Mouse (Mus musculus): Measurements from ENCODE around the gene Traf7. TPM values are rescaled to one million over a fixed set of nuclear protein-coding genes. Genes with fewer than 3 reads are reported as not detected.

Traf7 gene
- polyA plus RNA-seq, 1 experiment from 2014 or later, result 94.9 TPM

DNA sequence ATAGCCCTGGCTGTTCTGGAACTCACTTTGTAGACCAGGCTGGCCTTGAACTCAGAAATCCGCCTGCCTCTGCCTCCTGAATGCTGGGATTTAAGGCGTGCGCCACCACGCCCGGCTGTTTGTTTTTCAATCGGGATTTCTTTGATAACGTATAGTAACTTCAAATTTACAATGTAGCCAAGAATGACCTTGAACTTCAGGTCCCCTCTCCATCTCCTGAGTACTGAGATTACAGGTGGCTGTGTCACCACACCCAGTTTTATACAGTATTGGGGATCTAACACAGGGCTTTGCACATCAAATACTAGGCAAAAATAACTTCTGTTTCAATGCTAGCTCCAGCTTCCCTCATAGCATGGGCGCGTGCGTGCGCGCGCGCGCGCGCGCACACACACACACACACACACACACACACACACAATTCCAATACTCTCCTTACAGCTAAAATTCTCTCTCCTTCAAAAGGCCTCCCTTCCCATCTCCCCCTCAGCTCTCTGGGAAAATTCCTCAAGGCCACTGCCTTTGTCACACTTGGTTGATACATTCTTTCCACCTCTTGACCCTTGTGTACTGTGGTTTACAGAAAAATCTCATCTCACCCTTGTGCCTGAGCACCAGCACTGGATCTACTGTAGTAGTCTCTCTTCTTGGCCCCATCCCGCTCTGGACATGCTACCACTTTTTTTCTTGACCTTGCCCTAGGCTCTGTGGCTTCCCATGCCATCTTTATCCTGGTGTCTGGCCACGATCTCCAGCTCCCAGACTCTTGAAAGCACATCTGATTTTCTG, 46.5 kb downstream of the Traf7 start:
- Histone ChIP-seq H3K4me3 (no peak overlapping the region), H3K27me3 (no peaks in the 10 kb centered on the region), H3K27ac (replicated peaks) (no peak overlapping the region), H3K36me3 (peaks cover 12% of the 10 kb centered on the region), H3K4me2 (replicated peaks) (no peak overlapping the region), H3K4me1 (peaks cover 25% of the 10 kb centered on the region), H3K9me3 (no peaks in the 10 kb centered on the region), H3K9ac (replicated peaks) (no peak overlapping the region)
- no peak for ATAC-seq (ENCODE audit: low FRiP score, low read depth)
- WGBS, result 93% methylated on average over 20 of the region's 20 CpGs

DNA sequence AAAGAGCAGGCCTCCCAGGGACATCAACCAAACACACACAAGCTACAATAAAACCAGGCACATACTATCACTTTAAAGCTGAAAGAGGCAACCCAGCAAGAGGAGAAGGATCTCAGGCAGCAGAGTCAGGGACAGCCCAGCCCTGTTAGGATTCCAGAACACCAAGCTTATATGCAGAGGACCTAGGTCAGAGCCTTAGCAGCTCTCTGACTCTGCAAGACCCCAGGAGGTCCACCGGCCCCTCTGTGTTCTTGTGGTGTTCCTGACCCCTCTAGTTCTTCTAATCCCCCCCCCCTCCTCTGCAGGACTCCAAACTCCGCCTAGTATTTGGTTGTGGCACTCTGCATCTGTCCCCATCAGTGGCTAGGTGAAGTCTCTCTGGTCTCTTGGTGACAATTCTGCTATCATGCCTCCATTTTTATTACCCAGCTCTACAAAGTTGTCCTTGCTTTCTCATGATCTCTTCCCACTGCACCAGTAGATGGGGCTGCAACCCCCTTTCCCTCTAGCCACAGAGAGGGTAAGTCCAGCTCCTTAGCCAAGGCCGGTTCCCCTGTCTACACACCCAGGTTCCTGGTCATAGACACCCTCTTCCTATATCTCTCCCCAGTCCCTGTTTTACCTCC, 47.4 kb downstream of the Traf7 start:
- Histone ChIP-seq H3K4me1 (peaks cover 21% of the 10 kb centered on the region), H3K4me2 (replicated peaks) (no peak overlapping the region; the same call in 1 of the 2 replicates), H3K36me3 (peaks cover 21% of the 10 kb centered on the region), H3K4me3 (no peak overlapping the region), H3K27me3 (no peaks in the 10 kb centered on the region), H3K9ac (replicated peaks) (no peak overlapping the region), H3K9me3 (no peaks in the 10 kb centered on the region), H3K27ac (replicated peaks) (no peak overlapping the region)
- ATAC-seq (ENCODE audit: low FRiP score, low read depth), result no peak
- WGBS, result 30% methylated on average over 3 of the region's 3 CpGs

DNA sequence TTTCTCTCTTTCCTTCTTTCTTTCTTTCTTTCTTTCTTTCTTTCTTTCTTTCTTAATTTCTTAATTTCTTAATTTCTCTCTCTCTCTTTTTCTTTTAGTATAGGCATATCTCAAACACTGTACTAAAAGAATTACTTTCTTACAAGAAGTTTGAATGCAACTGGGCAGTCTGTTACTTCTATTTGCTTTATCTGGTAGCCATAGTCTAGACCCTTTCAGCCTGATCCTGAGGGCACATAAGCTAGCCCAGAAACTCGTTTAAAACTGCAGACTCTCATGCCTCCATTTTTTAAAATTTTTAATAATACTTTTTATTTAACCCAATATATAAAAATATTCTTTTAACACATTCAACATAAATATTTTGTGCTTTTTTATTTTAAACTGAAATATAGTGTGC, 48.3 kb downstream of the Traf7 start:
- peaks cover 19% of the 10 kb centered on the region for H3K4me1 ChIP-seq
- no peak overlapping the region for H3K27ac ChIP-seq (replicated peaks)
- no peaks in the 10 kb centered on the region for H3K9me3 ChIP-seq
- H3K36me3 ChIP-seq, result peaks cover 30% of the 10 kb centered on the region
- ATAC-seq (ENCODE audit: low FRiP score, low read depth), result no peak
- 31% methylated on average over 1 of the region's 1 CpGs for WGBS
- no peaks in the 10 kb centered on the region for H3K27me3 ChIP-seq
- peak overlapping the region; percentile 65 for H3K4me3 ChIP-seq
- H3K9ac ChIP-seq (replicated peaks), result no peak overlapping the region
- peak overlapping the region; percentile 55; the same call in 1 of the 2 replicates for H3K4me2 ChIP-seq (replicated peaks)

DNA sequence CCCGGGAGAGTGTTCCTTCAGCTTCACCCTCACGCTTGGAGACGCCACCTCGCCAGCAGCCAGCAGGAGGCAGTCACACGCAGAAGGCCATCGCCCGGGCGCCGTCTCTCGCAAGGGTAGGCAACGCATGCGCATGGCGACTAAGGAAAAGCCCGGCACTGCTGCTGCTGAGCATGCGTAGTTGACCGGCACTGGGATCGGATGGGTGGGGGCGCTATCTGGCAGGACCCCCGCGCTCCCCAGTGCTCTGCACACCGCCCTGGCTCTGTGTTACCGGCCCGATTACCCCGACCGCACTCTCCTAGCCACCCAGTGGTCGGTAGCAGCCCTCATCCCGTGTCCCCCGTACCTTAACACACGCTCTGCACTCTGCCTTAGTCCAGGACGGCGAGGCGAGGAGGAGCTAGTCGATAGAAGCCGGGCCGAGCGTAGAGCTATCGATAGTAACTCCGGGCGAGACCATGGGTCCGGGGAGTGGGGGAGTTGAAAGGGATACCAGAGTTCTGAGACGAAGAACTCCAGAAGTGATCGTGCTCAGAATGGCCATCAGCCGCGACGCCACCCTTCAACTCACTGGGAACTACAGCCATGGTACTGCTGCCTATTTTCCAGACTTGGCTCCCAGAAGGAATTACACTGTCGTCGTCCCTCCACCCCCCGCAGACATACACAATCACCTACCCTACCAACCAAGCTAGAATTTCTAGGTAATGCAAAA, 48.9 kb downstream of the Traf7 start, which contains the start of gene Mlst8:
Gene Mlst8 (minus strand): TSS at position 416 of the 718 bp plus-strand sequence.
- WGBS, result under 1% methylated on average over 48 of the region's 48 CpGs
- H3K9ac ChIP-seq (replicated peaks), result peak within 1 kb of the TSS; percentile 73
- H3K4me3 ChIP-seq, result peak within 1 kb of the TSS; percentile 65
- H3K36me3 ChIP-seq, result peaks cover 36% of the 10 kb centered on the region
- peak within 1 kb of the TSS; percentile 95 for H3K27ac ChIP-seq (replicated peaks)
- H3K9me3 ChIP-seq, result no peaks in the 10 kb centered on the region
- ATAC-seq (ENCODE audit: low FRiP score, low read depth), result peak; percentile 91
- H3K4me1 ChIP-seq, result peaks cover 19% of the 10 kb centered on the region
- no peaks in the 10 kb centered on the region for H3K27me3 ChIP-seq
- H3K4me2 ChIP-seq (replicated peaks), result peak within 1 kb of the TSS; percentile 55

DNA sequence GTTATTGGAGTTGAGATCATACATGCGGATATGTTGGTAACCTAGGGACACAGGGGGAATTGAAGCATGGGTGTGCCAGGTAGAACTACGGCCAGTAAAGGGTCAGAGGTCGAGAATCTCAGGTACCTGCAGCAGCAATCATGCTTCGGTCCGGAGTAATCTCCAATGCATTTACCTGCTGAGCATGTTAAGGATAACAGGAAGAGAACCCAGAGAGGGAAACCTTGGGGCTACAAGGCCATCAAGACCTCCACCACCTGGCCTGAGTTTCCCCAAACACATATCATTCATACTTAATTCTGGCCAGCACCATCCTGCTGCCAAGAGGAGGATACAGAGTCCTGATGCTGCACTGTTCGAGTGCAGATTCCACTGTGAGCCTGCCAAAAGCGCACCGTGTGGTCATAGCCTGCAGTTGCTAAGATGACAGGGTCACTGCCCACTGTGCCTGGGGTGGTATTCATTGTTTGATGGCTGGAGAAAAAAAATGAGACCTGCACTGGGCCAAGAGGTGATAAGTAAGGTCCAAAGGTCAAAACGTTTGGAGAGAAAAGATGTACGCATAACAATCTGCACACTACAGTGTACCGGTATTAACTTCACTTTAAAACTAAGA, 49.6 kb downstream of the Traf7 start:
- no peak overlapping the region for H3K27ac ChIP-seq (replicated peaks)
- 57% methylated on average over 11 of the region's 11 CpGs for WGBS
- H3K4me2 ChIP-seq (replicated peaks), result peak overlapping the region; percentile 55
- H3K4me3 ChIP-seq, result peak overlapping the region; percentile 65
- no peaks in the 10 kb centered on the region for H3K9me3 ChIP-seq
- H3K9ac ChIP-seq (replicated peaks), result peak overlapping the region; percentile 73
- ATAC-seq (ENCODE audit: low FRiP score, low read depth), result peak; percentile 20; the same call in 1 of the 2 replicates
- H3K4me1 ChIP-seq, result peaks cover 19% of the 10 kb centered on the region
- no peaks in the 10 kb centered on the region for H3K27me3 ChIP-seq
- H3K36me3 ChIP-seq, result peaks cover 41% of the 10 kb centered on the region

DNA sequence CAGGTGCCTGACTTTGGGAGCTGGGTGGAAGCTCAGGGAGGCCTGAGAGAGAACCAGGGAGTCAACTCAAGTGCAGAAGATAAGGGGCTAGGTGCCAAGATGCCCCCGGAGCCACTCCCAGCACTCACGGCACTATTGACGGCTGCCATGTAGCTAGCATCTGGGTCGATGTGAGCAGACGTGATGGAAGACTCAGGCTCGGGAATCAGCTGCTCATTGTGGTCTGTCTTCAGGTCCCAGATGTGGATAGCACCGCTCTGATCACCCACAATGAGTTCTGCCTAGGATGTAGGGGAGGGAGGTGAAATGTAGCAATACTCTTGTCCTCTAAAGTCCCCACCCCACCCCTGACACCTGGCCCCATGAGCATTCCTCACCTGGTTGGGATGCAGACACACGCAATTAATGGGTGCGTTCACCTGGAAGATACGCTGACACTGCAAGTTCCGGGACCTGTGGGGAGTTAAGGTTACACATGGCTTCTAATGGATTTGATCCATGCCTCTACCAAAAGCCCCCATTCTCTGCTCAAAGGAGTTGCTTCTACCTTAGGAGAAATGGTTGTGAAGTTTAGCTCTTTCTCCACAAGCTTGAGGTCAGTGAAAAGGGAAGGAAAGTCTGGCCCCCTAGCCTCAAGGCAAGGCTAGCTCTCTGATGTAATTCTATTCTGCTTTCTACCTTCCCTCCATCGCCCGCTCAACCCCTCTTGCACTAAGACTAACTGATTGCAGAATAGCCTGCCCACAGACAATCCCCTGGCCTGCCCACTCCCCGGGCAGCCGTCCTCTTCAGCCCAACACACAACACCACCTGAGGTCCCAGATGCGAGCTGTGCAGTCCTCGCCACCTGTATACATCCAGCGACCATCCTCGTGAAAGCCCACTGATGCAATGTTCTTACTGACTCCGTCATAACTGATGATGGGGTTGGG, 50.4 kb downstream of the Traf7 start:
- H3K36me3 ChIP-seq, result peaks cover 41% of the 10 kb centered on the region
- peak overlapping the region; percentile 73 for H3K9ac ChIP-seq (replicated peaks)
- peaks cover 27% of the 10 kb centered on the region for H3K4me1 ChIP-seq
- no peak overlapping the region for H3K4me3 ChIP-seq
- no peaks in the 10 kb centered on the region for H3K9me3 ChIP-seq
- 92% methylated on average over 20 of the region's 20 CpGs for WGBS
- no peaks in the 10 kb centered on the region for H3K27me3 ChIP-seq
- ATAC-seq (ENCODE audit: low FRiP score, low read depth), result no peak
- peak overlapping the region; percentile 55; the same call in 1 of the 2 replicates for H3K4me2 ChIP-seq (replicated peaks)
- no peak overlapping the region for H3K27ac ChIP-seq (replicated peaks)

GRCm38 (mm10) chr17:24476022-24476776, 51.5 kb downstream of the Traf7 start:
- Histone ChIP-seq H3K9me3 (no peaks in the 10 kb centered on the region), H3K36me3 (peaks cover 41% of the 10 kb centered on the region), H3K27me3 (no peaks in the 10 kb centered on the region), H3K4me2 (replicated peaks) (no peak overlapping the region), H3K4me1 (peaks cover 38% of the 10 kb centered on the region), H3K9ac (replicated peaks) (no peak overlapping the region), H3K27ac (replicated peaks) (no peak overlapping the region), H3K4me3 (no peak overlapping the region)
- WGBS, result 94% methylated on average over 10 of the region's 10 CpGs
- ATAC-seq (ENCODE audit: low FRiP score, low read depth), result no peak

- no peak for ATAC-seq (ENCODE audit: low FRiP score, low read depth)
- Histone ChIP-seq H3K4me2 (replicated peaks) (no peak overlapping the region), H3K27me3 (no peaks in the 10 kb centered on the region), H3K4me1 (peaks cover 43% of the 10 kb centered on the region), H3K27ac (replicated peaks) (no peak overlapping the region), H3K9me3 (no peaks in the 10 kb centered on the region), H3K9ac (replicated peaks) (no peak overlapping the region), H3K4me3 (no peak overlapping the region), H3K36me3 (peaks cover 41% of the 10 kb centered on the region)
- 94% methylated on average over 6 of the region's 6 CpGs for WGBS
Measured at GRCm38 (mm10) chr17:24475586-24475985, 52.2 kb downstream of the Traf7 start.

GRCm38 (mm10) chr17:24474557-24474956, 53.2 kb downstream of the Traf7 start:
- H3K4me2 ChIP-seq (replicated peaks), result no peak overlapping the region
- H3K9me3 ChIP-seq, result no peaks in the 10 kb centered on the region
- no peak overlapping the region for H3K9ac ChIP-seq (replicated peaks)
- no peaks in the 10 kb centered on the region for H3K27me3 ChIP-seq
- no peak overlapping the region for H3K4me3 ChIP-seq
- H3K4me1 ChIP-seq, result peaks cover 36% of the 10 kb centered on the region
- H3K36me3 ChIP-seq, result peaks cover 41% of the 10 kb centered on the region
- 78% methylated on average over 5 of the region's 5 CpGs for WGBS
- no peak overlapping the region for H3K27ac ChIP-seq (replicated peaks)
- no peak for ATAC-seq (ENCODE audit: low FRiP score, low read depth)

GRCm38 (mm10) chr17:24473612-24474275, 54.0 kb downstream of the Traf7 start, which contains the start of gene Bricd5:
Gene Bricd5 (plus strand): TSS chr17:24473884.
- H3K4me2 ChIP-seq (replicated peaks), result peak within 1 kb of the TSS; percentile 99; the same call in 1 of the 2 replicates
- H3K4me3 ChIP-seq, result no peak within 1 kb of the TSS
- no peak for ATAC-seq (ENCODE audit: low FRiP score, low read depth)
- peaks cover 41% of the 10 kb centered on the region for H3K36me3 ChIP-seq
- H3K9ac ChIP-seq (replicated peaks), result peak within 1 kb of the TSS; percentile 89; the same call in 1 of the 2 replicates
- no peaks in the 10 kb centered on the region for H3K9me3 ChIP-seq
- H3K4me1 ChIP-seq, result peaks cover 36% of the 10 kb centered on the region
- H3K27ac ChIP-seq (replicated peaks), result peak within 1 kb of the TSS; percentile 30; the same call in 1 of the 2 replicates
- WGBS, result 72% methylated on average over 6 of the region's 6 CpGs
- no peaks in the 10 kb centered on the region for H3K27me3 ChIP-seq

All from midbrain, embryonic 12.5 days (tissue).